Mouse (Mus musculus) R1 (cell line): Measurements from ENCODE around the gene Crnn.
A peak's percentile ranks its signal among the peaks of the same experiment; 100 is the strongest.

Experiments
- DNase-seq: peaks from one replicate; pipeline ENCODE4 v3.0.0-alpha.2; 2018; ENCODE audit warnings: low read depth, low spot score

Gene Crnn

GRCm38 (mm10) chr3:93144510-93145051, at the start of gene Crnn:
Crnn (plus strand) TSS chr3:93144787.
- DNase-seq = peak; percentile 2

- DNase-seq = no peak
Observed at GRCm38 (mm10) chr3:93096447-93096846, 48.1 kb upstream of the Crnn start.

GRCm38 (mm10) chr3:93111668-93112067, 32.9 kb upstream of the Crnn start:
- peak; percentile 60 for DNase-seq

- peak; percentile 63 for DNase-seq
Observed at GRCm38 (mm10) chr3:93114481-93114880, 30.1 kb upstream of the Crnn start.

- DNase-seq = peak; percentile 50
Observed at GRCm38 (mm10) chr3:93119101-93119500, 25.5 kb upstream of the Crnn start.

GRCm38 (mm10) chr3:93128052-93128451, 16.5 kb upstream of the Crnn start:
- no peak for DNase-seq

GRCm38 (mm10) chr3:93129076-93129475, 15.5 kb upstream of the Crnn start:
- no peak for DNase-seq

GRCm38 (mm10) chr3:93130460-93130859, 14.1 kb upstream of the Crnn start:
- peak; percentile 54 for DNase-seq

- no peak for DNase-seq
Observed at GRCm38 (mm10) chr3:93162502-93162901, 17.9 kb downstream of the Crnn start.

GRCm38 (mm10) chr3:93162996-93163592, 18.5 kb downstream of the Crnn start:
- peak; percentile 81 for DNase-seq

GRCm38 (mm10) chr3:93180856-93181255, 36.3 kb downstream of the Crnn start:
- no peak for DNase-seq

GRCm38 (mm10) chr3:93196978-93197377, 52.4 kb downstream of the Crnn start, which contains the start of gene Flg2:
Flg2 (plus strand) TSS chr3:93197278.
- no peak for DNase-seq
